Mouse (Mus musculus) heart, embryonic 12.5 days (tissue): ENCODE measurements around the gene Mon2. TPM values are rescaled to one million over a fixed set of nuclear protein-coding genes. Genes with fewer than 3 reads are reported as not detected.

Source experiments
- microRNA counts: library from miRNA; unstranded; fragments of <30 nt; microRNA quantifications from one replicate; lab custom pipeline; 2017
- microRNA-seq: library from miRNA; unstranded; fragments of <30 nt; microRNA quantifications from one replicate; pipeline ENCODE4, GENCODE M21; 2017
- polyA plus RNA-seq: library from polyadenylated mRNA; unstranded; fragments of >200 nt; fragmentation: Nextera tagmentation; extraction: Ambion mirVana; gene quantifications from 2 replicates; pipeline ENCODE4 v1.2.1, GENCODE M21; 2016

The Mon2 gene
- polyA plus RNA-seq, 1 experiment from 2014 or later = 35.9 TPM

MicroRNAs encoded within 50 kb of the gene (microRNA counts, 519-probe panel; counts per million panel counts)
- 7,698 counts per million, percentile 94 among the panel's probes with 10 or more counts for microRNA mmu-let-7i (lab: Ali Mortazavi, UCI)

Small RNAs within 50 kb of the gene (microRNA-seq; reads per million reads assigned to microRNA genes)
- 22,625 reads per million, percentile 97 among the genes with 10 or more reads in this experiment for gene Mirlet7i

Other genes with a start within 250 kb of the Mon2 start
- gene Usp15, start 120.5 kb upstream of the Mon2 start, polyA plus RNA-seq = 70.4 and 72.3 TPM in 2 replicates
- 0.58 and 1.00 TPM in 2 replicates for gene Fam19a2, start 187.5 kb upstream of the Mon2 start, polyA plus RNA-seq